Mouse (Mus musculus): Measurements from ENCODE around the gene Tead2. TPM values are rescaled to one million over a fixed set of nuclear protein-coding genes. Genes with fewer than 3 reads are reported as not detected.

Gene Tead2
- polyA plus RNA-seq, 1 experiment: 147 TPM

GRCm38 (mm10) chr7:45211070-45211469 is 4.5 kb upstream of the Tead2 start:
- H3K36me3 ChIP-seq (ENCODE audit: control insufficient read depth, insufficient read depth, low read length, poor library complexity, severe bottlenecking): no peaks in the 10 kb centered on the region
- H3K27ac ChIP-seq (ENCODE audit: insufficient read depth, low read length): no peak overlapping the region
- no peak for TF ChIP-seq POLR2A (IDR thresholded peaks at IDR 0.05; ENCODE audit: insufficient read depth, low read length)
- TF ChIP-seq EP300 (IDR thresholded peaks at IDR 0.05; ENCODE audit: insufficient read depth, low read depth, low read length): no peak
- TF ChIP-seq CTCF (IDR thresholded peaks at IDR 0.05; ENCODE audit: low read depth, low read length): no peak
- H3K27me3 ChIP-seq (ENCODE audit: control insufficient read depth, insufficient read depth, low read length, poor library complexity, severe bottlenecking): no peaks in the 10 kb centered on the region
- no peaks in the 10 kb centered on the region for H3K9me3 ChIP-seq (replicated peaks; ENCODE audit: control insufficient read depth, insufficient read depth, low read length, poor library complexity, severe bottlenecking)
- peaks cover 1% of the 10 kb centered on the region for H3K4me1 ChIP-seq (ENCODE audit: control insufficient read depth, insufficient read depth, low read length)
- 0 out of 2 replicates have a peak overlapping the region, but pooled peaks have one; percentile 24 for H3K4me3 ChIP-seq (ENCODE audit: low read depth, low read length)
- no peak overlapping the region for H3K9ac ChIP-seq (ENCODE audit: low read depth, poor library complexity, severe bottlenecking)

- TF ChIP-seq POLR2A (IDR thresholded peaks at IDR 0.05; ENCODE audit: insufficient read depth, low read length): no peak
- TF ChIP-seq CTCF (IDR thresholded peaks at IDR 0.05; ENCODE audit: low read depth, low read length): no peak
- TF ChIP-seq EP300 (IDR thresholded peaks at IDR 0.05; ENCODE audit: insufficient read depth, low read depth, low read length): no peak
- Histone ChIP-seq H3K36me3 (ENCODE audit: control insufficient read depth, insufficient read depth, low read length, poor library complexity, severe bottlenecking) (no peaks in the 10 kb centered on the region), H3K27me3 (ENCODE audit: control insufficient read depth, insufficient read depth, low read length, poor library complexity, severe bottlenecking) (no peaks in the 10 kb centered on the region), H3K9ac (ENCODE audit: low read depth, poor library complexity, severe bottlenecking) (no peak within 1 kb of the TSS), H3K4me1 (ENCODE audit: control insufficient read depth, insufficient read depth, low read length) (peaks cover 1% of the 10 kb centered on the region), H3K27ac (ENCODE audit: insufficient read depth, low read length) (no peak within 1 kb of the TSS), H3K4me3 (ENCODE audit: low read depth, low read length) (peak within 1 kb of the TSS; percentile 24), H3K9me3 (replicated peaks; ENCODE audit: control insufficient read depth, insufficient read depth, low read length, poor library complexity, severe bottlenecking) (no peaks in the 10 kb centered on the region)
Observed at GRCm38 (mm10) chr7:45211851-45212251, 3.7 kb upstream of the Tead2 start, which contains the start of gene Dkkl1. Gene Dkkl1 (minus strand): TSS chr7:45212147.

- no peaks in the 10 kb centered on the region for H3K27me3 ChIP-seq (ENCODE audit: control insufficient read depth, insufficient read depth, low read length, poor library complexity, severe bottlenecking)
- peak overlapping the region; percentile 24 for H3K4me3 ChIP-seq (ENCODE audit: low read depth, low read length)
- no peaks in the 10 kb centered on the region for H3K9me3 ChIP-seq (replicated peaks; ENCODE audit: control insufficient read depth, insufficient read depth, low read length, poor library complexity, severe bottlenecking)
- no peaks in the 10 kb centered on the region for H3K36me3 ChIP-seq (ENCODE audit: control insufficient read depth, insufficient read depth, low read length, poor library complexity, severe bottlenecking)
- peaks cover 1% of the 10 kb centered on the region for H3K4me1 ChIP-seq (ENCODE audit: control insufficient read depth, insufficient read depth, low read length)
- H3K9ac ChIP-seq (ENCODE audit: low read depth, poor library complexity, severe bottlenecking): no peak overlapping the region
- TF ChIP-seq POLR2A (IDR thresholded peaks at IDR 0.05; ENCODE audit: insufficient read depth, low read length) (no peak), CTCF (IDR thresholded peaks at IDR 0.05; ENCODE audit: low read depth, low read length) (no peak), EP300 (IDR thresholded peaks at IDR 0.05; ENCODE audit: insufficient read depth, low read depth, low read length) (no peak)
- H3K27ac ChIP-seq (ENCODE audit: insufficient read depth, low read length): no peak overlapping the region
Observed at GRCm38 (mm10) chr7:45212356-45212755, 3.2 kb upstream of the Tead2 start.

GRCm38 (mm10) chr7:45213708-45214107 is 1.8 kb upstream of the Tead2 start:
- no peaks in the 10 kb centered on the region for H3K9me3 ChIP-seq (replicated peaks; ENCODE audit: control insufficient read depth, insufficient read depth, low read length, poor library complexity, severe bottlenecking)
- H3K27ac ChIP-seq (ENCODE audit: insufficient read depth, low read length): no peak overlapping the region
- TF ChIP-seq POLR2A (IDR thresholded peaks at IDR 0.05; ENCODE audit: insufficient read depth, low read length) (no peak), EP300 (IDR thresholded peaks at IDR 0.05; ENCODE audit: insufficient read depth, low read depth, low read length) (0 out of 2 replicates have a peak, but pooled peaks have one; percentile 18)
- peaks cover 9% of the 10 kb centered on the region for H3K36me3 ChIP-seq (ENCODE audit: control insufficient read depth, insufficient read depth, low read length, poor library complexity, severe bottlenecking)
- H3K9ac ChIP-seq (ENCODE audit: low read depth, poor library complexity, severe bottlenecking): no peak overlapping the region
- no peaks in the 10 kb centered on the region for H3K27me3 ChIP-seq (ENCODE audit: control insufficient read depth, insufficient read depth, low read length, poor library complexity, severe bottlenecking)
- H3K4me3 ChIP-seq (ENCODE audit: low read depth, low read length): no peak overlapping the region
- H3K4me1 ChIP-seq (ENCODE audit: control insufficient read depth, insufficient read depth, low read length): peaks cover 1% of the 10 kb centered on the region

- H3K36me3 ChIP-seq (ENCODE audit: control insufficient read depth, insufficient read depth, low read length, poor library complexity, severe bottlenecking): peaks cover 12% of the 10 kb centered on the region
- no peaks in the 10 kb centered on the region for H3K27me3 ChIP-seq (ENCODE audit: control insufficient read depth, insufficient read depth, low read length, poor library complexity, severe bottlenecking)
- H3K9ac ChIP-seq (ENCODE audit: low read depth, poor library complexity, severe bottlenecking): peak overlapping the region; percentile 89
- peak overlapping the region; percentile 39 for H3K27ac ChIP-seq (ENCODE audit: insufficient read depth, low read length)
- H3K4me3 ChIP-seq (ENCODE audit: low read depth, low read length): peak overlapping the region; percentile 65
- no peaks in the 10 kb centered on the region for H3K9me3 ChIP-seq (replicated peaks; ENCODE audit: control insufficient read depth, insufficient read depth, low read length, poor library complexity, severe bottlenecking)
- peaks cover 4% of the 10 kb centered on the region for H3K4me1 ChIP-seq (ENCODE audit: control insufficient read depth, insufficient read depth, low read length)
- no peak for TF ChIP-seq POLR2A (IDR thresholded peaks at IDR 0.05; ENCODE audit: insufficient read depth, low read length)
- no peak for TF ChIP-seq CTCF (IDR thresholded peaks at IDR 0.05; ENCODE audit: low read depth, low read length)
- peak; percentile 68 for TF ChIP-seq EP300 (IDR thresholded peaks at IDR 0.05; ENCODE audit: insufficient read depth, low read depth, low read length)
Observed at GRCm38 (mm10) chr7:45216442-45217183, 1.1 kb downstream of the Tead2 start.

GRCm38 (mm10) chr7:45221680-45222079 is 6.1 kb downstream of the Tead2 start:
- peaks cover 18% of the 10 kb centered on the region for H3K36me3 ChIP-seq (ENCODE audit: control insufficient read depth, insufficient read depth, low read length, poor library complexity, severe bottlenecking)
- no peaks in the 10 kb centered on the region for H3K27me3 ChIP-seq (ENCODE audit: control insufficient read depth, insufficient read depth, low read length, poor library complexity, severe bottlenecking)
- no peak overlapping the region for H3K4me3 ChIP-seq (ENCODE audit: low read depth, low read length)
- peaks cover 4% of the 10 kb centered on the region for H3K4me1 ChIP-seq (ENCODE audit: control insufficient read depth, insufficient read depth, low read length)
- no peak overlapping the region for H3K9ac ChIP-seq (ENCODE audit: low read depth, poor library complexity, severe bottlenecking)
- H3K9me3 ChIP-seq (replicated peaks; ENCODE audit: control insufficient read depth, insufficient read depth, low read length, poor library complexity, severe bottlenecking): no peaks in the 10 kb centered on the region
- H3K27ac ChIP-seq (ENCODE audit: insufficient read depth, low read length): no peak overlapping the region
- TF ChIP-seq CTCF (IDR thresholded peaks at IDR 0.05; ENCODE audit: low read depth, low read length) (no peak), POLR2A (IDR thresholded peaks at IDR 0.05; ENCODE audit: insufficient read depth, low read length) (no peak), EP300 (IDR thresholded peaks at IDR 0.05; ENCODE audit: insufficient read depth, low read depth, low read length) (no peak)
